Mouse (Mus musculus) kidney, adult 2 months (tissue): ENCODE results near the gene Cetn4.

Source experiments
- CTCF ChIP-seq: fragments of 200-500 bp; conservative IDR thresholded peaks from 2 replicates; pipeline ENCODE4 v1.5.1; 2011; ENCODE audit warnings: low read depth, mild to moderate bottlenecking, control low read depth, low read length, moderate library complexity, mixed read lengths; ENCODE audit not compliant: insufficient read depth, insufficient read length
- POLR2A ChIP-seq: fragments of 200-500 bp; IDR thresholded peaks from one replicate; pipeline ENCODE4 v1.6.1; 2011; ENCODE audit warnings: low read depth, low read length, control low read depth

DNA sequence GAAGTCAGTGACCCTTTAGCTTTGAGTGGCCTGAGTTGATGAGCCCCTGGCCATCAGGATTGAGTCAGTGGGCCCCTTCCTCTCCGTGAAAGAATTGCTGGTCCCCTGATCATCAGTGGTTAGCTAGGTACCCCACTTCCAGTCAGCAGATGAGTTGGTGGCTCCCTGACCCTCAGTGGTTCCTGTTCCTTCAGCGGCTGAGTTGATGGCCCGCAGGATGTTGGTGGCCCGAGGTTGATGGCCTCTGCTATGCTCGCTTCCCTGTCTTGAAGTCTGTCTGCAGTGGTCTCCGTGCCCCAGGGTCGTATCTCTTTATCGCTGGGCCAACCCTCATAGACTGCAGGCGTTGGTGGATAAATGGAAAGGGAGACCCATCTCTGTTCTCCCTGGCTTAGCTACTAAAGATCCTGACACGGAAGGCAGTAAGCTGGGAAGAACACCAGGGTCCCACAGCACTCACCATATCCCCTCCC lies 575 bp downstream of the Cetn4 start:
- TF ChIP-seq CTCF (no peak), POLR2A (no peak)
